Mouse (Mus musculus) embryonic facial prominence, embryonic 10.5 days (tissue): ENCODE data around the gene Rpap2. TPM values are rescaled to one million over a fixed set of nuclear protein-coding genes. Genes with fewer than 3 reads are reported as not detected.
A peak's percentile ranks its signal among the peaks of the same experiment; 100 is the strongest.

Source experiments
- DNase-seq: peaks from one replicate; pipeline ENCODE4 v3.0.0-alpha.2; 2017; ENCODE audit warnings: low spot score
- H3K27ac ChIP-seq: fragments of 300-500 bp; sonication (generic); replicated peaks from 2 replicates; pipeline ENCODE4 v1.5.1; 2016; ENCODE audit warnings: mild to moderate bottlenecking
- H3K27me3 ChIP-seq: fragments of 300-500 bp; sonication (generic); replicated peaks from 2 replicates; pipeline ENCODE4 v1.6.1; 2016; ENCODE audit warnings: low read depth, mild to moderate bottlenecking; ENCODE audit not compliant: poor library complexity, severe bottlenecking
- H3K36me3 ChIP-seq: fragments of 300-500 bp; sonication (generic); replicated peaks from 2 replicates; pipeline ENCODE4 v1.6.1; 2016; ENCODE audit warnings: mild to moderate bottlenecking, moderate library complexity
- H3K4me1 ChIP-seq: fragments of 300-500 bp; sonication (generic); 2 replicates; pipeline ENCODE4 v1.6.1; 2016
- H3K4me3 ChIP-seq: fragments of 300-500 bp; sonication (generic); 2 replicates; pipeline ENCODE4 v1.5.1; 2016; ENCODE audit warnings: mild to moderate bottlenecking, moderate library complexity
- H3K9me3 ChIP-seq: fragments of 300-500 bp; sonication (generic); 2 replicates; pipeline ENCODE4 v1.6.1; 2016; ENCODE audit warnings: mild to moderate bottlenecking
- WGBS: fragments of 180-500 bp; shearing (Covaris S2); methylation state at CpG from one replicate; pipeline ENCODE4 v1.1.7; 2016; 5-methylcytosine and 5-hydroxymethylcytosine counted together
- polyA plus RNA-seq: library from polyadenylated mRNA; unstranded; fragments of >200 nt; fragmentation: Nextera tagmentation; extraction: Ambion mirVana; gene quantifications from 2 replicates; pipeline ENCODE4 v1.2.1, GENCODE M21; 2016

Rpap2 gene
- polyA plus RNA-seq, 1 experiment from 2014 or later, result 21.8 TPM

DNA sequence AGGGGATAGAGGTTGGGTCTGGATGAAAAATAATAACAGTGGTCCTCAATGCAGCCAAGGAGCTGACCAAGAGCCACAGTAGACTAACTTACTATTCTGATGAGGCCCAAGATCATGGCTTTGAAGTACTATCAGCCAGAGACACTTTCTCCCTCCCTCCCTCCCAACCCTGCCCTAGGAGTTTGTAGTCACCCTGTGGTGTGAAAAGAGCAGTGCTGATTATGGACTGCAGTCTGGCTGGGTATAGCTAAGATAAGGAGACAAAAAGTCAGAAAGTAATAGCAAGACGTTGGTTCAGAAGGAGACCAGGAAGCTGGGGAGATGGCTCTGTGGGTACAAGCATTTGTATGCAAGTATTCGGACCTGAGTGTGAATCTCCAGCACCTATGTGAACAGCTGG lies 47.4 kb downstream of the Rpap2 start:
- 92% methylated on average over 2 of the region's 2 CpGs for WGBS

DNA sequence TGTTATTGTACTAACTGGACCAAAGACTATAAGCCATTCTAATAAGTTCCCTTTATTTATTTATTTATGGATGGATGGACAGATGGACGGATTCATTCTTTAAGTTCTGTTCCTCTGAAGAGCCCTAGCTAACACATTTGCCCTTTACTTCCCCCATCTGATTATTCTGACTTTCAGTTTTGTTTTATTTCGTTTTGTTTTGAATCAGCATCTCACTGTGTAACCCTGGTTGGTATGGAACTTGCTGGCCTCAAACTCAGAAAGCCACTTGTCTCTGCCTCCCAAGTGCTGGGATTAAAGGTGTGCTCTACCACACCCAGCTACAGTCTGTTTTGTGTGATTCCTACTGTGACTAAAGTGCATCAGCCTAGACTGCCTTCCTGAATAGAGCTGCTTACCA lies 48.8 kb downstream of the Rpap2 start:
- Histone ChIP-seq H3K27ac (no peak overlapping the region), H3K4me3 (no peak overlapping the region), H3K36me3 (peaks cover 21% of the 10 kb centered on the region), H3K4me1 (no peaks in the 10 kb centered on the region), H3K27me3 (no peaks in the 10 kb centered on the region), H3K9me3 (no peaks in the 10 kb centered on the region)
- 92% methylated on average over 2 of the region's 2 CpGs for WGBS
- DNase-seq, result no peak

More for the DNA sequence above, 47.4 kb downstream of the Rpap2 start:
- no peaks in the 10 kb centered on the region for H3K4me1 ChIP-seq
- H3K27me3 ChIP-seq, result no peaks in the 10 kb centered on the region
- no peaks in the 10 kb centered on the region for H3K9me3 ChIP-seq
- no peak overlapping the region for H3K4me3 ChIP-seq
- no peak for DNase-seq
- no peak overlapping the region for H3K27ac ChIP-seq
- peaks cover 23% of the 10 kb centered on the region for H3K36me3 ChIP-seq

DNA sequence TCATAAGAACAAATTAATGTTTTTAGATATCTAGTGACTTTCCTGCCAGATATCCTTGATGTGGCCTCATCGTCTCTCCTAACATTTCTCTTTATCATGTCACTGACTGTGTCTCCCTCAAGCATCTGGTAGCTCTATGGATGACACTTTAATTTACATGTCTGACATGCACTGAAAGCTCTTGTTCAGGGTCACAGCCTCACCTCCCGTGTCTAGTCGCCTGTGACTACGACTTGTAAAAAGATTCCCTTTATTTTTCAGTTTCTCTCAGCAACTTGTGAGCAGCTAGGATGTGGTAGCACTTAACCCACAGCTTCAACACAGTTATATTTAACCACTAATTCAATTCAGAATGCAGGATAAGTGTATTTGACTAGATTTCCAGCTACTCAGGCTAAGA lies 50.4 kb downstream of the Rpap2 start:
- Histone ChIP-seq H3K27me3 (no peaks in the 10 kb centered on the region), H3K27ac (no peak overlapping the region), H3K4me3 (no peak overlapping the region), H3K9me3 (no peaks in the 10 kb centered on the region), H3K36me3 (peaks cover 13% of the 10 kb centered on the region), H3K4me1 (no peaks in the 10 kb centered on the region)
- no peak for DNase-seq
- 84% methylated on average over 4 of the region's 4 CpGs for WGBS

DNA sequence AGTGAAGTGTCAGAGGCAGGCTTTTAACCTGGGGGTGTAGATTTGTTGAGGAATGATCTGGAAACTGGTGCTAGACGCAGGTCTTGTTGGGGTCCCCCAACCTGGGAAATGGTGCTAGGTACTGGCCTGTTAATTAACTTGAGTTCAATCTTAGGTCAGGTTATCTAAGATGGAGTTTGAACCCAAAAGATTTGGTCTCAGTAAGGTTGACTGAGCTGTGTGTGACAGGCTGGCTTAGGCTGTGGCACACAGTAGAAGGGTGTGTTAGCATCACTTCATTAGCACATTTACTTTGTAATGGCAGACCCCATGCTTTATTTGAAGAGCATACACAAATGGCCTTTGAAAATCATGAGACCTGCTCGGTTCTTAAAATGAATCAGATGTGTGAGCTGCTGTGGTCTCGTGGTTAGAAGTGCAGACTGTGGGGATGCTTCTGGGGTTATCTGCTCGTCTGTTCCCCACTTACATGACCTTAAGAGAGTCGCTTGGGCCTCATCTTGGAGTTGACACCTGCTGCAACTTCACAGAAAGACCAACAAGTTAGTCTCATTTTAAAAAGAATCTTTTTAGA lies 51.5 kb downstream of the Rpap2 start:
- WGBS, result 83% methylated on average over 5 of the region's 5 CpGs

DNA sequence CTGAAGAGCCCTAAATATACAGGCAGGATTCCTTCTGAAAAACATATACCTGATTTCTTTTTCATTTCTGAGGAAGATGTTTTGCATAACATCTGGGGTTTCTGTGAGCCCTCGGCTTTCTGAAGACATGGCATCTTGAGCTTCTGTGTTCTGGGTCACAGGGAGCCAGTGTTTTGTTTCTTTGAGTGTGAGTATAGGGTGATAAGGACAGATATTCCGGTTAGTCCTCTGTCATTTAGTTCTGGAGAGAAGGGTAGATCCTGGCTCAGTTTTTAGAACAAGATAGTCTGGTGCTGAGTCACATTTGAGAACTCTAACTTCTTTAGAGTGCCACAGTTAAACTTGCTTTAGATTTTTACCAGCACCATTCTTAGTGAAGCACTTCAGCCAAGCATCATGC lies 52.5 kb downstream of the Rpap2 start:
- H3K27ac ChIP-seq, result no peak overlapping the region
- H3K4me3 ChIP-seq, result no peak overlapping the region
- no peaks in the 10 kb centered on the region for H3K27me3 ChIP-seq
- WGBS, result 85% methylated on average over 2 of the region's 2 CpGs
- 0 out of 2 replicates have a peak, but pooled peaks cover 9% of the 10 kb centered on the region for H3K36me3 ChIP-seq
- H3K4me1 ChIP-seq, result no peaks in the 10 kb centered on the region
- H3K9me3 ChIP-seq, result no peaks in the 10 kb centered on the region
- DNase-seq, result no peak

More for the DNA sequence above, 51.5 kb downstream of the Rpap2 start:
- H3K4me1 ChIP-seq, result no peaks in the 10 kb centered on the region
- H3K27ac ChIP-seq, result no peak overlapping the region
- H3K4me3 ChIP-seq, result no peak overlapping the region
- H3K36me3 ChIP-seq, result 0 out of 2 replicates have a peak, but pooled peaks cover 11% of the 10 kb centered on the region
- no peak for DNase-seq
- H3K27me3 ChIP-seq, result no peaks in the 10 kb centered on the region
- no peaks in the 10 kb centered on the region for H3K9me3 ChIP-seq

DNA sequence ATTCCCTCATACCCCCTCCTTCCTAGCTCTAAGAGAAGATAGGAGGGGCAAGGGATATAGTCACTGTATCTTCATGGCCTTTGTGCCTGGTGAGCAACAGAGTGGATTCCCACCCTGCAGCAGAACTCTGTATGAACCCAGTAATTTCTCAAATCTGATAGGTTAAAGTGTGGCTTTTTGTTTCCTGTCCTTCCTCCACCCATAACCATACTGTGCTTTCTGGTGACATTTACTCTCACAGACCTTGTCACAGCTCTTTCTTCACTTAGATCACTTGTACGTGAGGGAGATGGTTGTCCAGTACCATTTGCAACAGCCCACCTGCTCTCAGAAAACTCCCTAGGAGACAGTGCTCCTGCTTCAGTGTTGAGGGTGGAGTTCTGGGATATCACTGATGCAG lies 53.3 kb downstream of the Rpap2 start:
- Histone ChIP-seq H3K4me1 (no peaks in the 10 kb centered on the region), H3K27ac (no peak overlapping the region), H3K36me3 (0 out of 2 replicates have a peak, but pooled peaks cover 5% of the 10 kb centered on the region), H3K9me3 (no peaks in the 10 kb centered on the region), H3K4me3 (no peak overlapping the region), H3K27me3 (no peaks in the 10 kb centered on the region)
- 92% methylated on average over 1 of the region's 1 CpGs for WGBS
- DNase-seq, result no peak

DNA sequence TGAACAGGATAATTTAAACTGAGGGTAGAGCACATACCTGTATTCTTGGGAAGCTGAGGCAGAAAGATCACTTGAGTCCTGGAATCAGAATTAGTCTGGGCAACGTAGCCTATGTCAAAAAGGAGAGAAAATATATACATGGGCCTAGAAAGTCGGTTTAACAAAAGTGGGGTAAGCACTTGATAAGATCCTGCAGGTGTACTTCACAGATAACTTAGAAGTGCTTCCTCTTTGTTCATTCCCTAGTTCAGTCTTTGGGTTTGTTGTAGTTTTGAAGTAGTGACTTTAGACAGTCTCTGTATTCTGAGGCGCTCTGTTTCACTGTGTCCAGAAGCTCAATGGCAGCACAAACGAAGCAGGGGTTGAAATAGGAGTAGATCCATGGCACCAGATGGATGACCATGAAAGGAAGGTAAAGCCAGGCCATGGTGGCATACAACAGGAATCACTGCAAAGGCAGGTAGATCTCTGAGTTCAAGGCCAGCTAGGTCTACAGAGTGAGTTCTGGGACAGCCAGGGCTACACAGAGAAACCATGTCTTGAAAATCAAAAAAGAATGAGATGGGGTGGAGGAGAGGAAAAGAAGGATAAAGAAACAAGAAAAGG lies 55.0 kb downstream of the Rpap2 start:
- no peak for DNase-seq
- WGBS, result 92% methylated on average over 4 of the region's 4 CpGs
- H3K27ac ChIP-seq, result no peak overlapping the region
- no peaks in the 10 kb centered on the region for H3K27me3 ChIP-seq
- no peaks in the 10 kb centered on the region for H3K4me1 ChIP-seq
- no peak overlapping the region for H3K4me3 ChIP-seq
- no peaks in the 10 kb centered on the region for H3K9me3 ChIP-seq
- H3K36me3 ChIP-seq, result 0 out of 2 replicates have a peak, but pooled peaks cover 8% of the 10 kb centered on the region

DNA sequence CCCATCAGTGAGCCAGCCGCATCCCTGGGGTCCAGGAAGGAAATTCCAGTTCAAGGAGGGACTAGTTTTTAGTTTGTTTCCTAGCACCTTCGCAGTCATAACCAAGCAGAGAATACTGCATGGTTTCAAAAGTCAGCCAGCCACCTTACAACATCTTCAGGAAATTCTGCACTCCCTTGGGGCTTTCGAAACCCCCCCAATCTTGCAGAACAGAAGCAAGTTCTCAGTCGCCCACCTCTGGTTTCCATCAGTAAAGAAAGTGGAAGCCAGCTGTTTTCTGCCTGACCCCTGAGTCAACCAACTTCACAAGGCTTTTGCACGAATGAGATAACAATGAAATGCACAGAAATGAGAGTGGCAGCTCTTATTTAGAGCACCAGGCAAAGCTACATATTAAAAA lies 81.2 kb downstream of the Rpap2 start:
- no peak for DNase-seq
- 69% methylated on average over 5 of the region's 5 CpGs for WGBS
- H3K4me1 ChIP-seq, result 0 out of 2 replicates have a peak, but pooled peaks cover 4% of the 10 kb centered on the region

DNA sequence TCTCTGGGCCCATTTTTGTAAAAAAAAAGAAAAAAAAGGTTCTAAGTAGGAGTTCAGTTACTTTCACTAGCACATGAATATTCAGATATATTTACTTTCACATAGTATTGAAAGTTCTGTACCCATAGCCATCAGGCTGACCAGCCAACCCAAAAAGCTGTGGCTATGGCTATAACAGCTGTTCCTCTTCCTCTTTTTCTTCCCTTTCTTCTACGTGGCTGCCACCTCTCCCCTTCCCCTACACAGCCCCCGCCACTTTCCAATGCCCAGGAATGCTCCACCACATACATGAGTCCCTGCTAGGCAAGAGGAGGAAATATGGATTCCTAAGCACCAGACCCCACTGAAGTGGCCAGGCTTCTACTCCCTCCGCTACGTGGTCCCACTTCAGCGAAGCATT lies 84.1 kb downstream of the Rpap2 start:
- Histone ChIP-seq H3K9me3 (no peaks in the 10 kb centered on the region), H3K27ac (no peak overlapping the region), H3K4me3 (no peak overlapping the region), H3K36me3 (no peaks in the 10 kb centered on the region), H3K27me3 (0 out of 2 replicates have a peak, but pooled peaks cover under 1% of the 10 kb centered on the region), H3K4me1 (0 out of 2 replicates have a peak, but pooled peaks cover 4% of the 10 kb centered on the region)
- DNase-seq, result no peak
- 81% methylated on average over 5 of the region's 5 CpGs for WGBS

More for the DNA sequence above, 81.2 kb downstream of the Rpap2 start:
- no peak overlapping the region for H3K4me3 ChIP-seq
- no peaks in the 10 kb centered on the region for H3K9me3 ChIP-seq
- no peaks in the 10 kb centered on the region for H3K27me3 ChIP-seq
- H3K36me3 ChIP-seq, result no peaks in the 10 kb centered on the region
- H3K27ac ChIP-seq, result no peak overlapping the region

DNA sequence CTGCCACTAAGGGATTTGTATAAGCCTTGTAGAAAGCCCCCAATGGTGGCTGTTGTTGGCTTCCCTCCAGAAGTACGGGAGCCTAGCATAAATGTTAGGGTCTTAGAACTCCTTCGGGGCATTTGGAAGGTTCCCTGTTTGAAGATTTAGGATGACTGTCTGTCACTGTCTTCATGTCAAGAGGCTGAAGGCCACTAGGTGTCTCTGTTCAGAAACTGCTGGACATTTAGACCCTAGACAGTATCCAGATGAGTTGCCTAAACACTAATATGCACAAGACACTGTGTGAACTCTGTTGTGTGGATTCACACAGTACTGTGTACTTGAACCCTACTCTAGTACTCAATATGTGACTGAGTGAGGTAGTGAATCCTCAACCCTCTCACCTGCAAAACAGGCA lies 87.2 kb downstream of the Rpap2 start:
- WGBS, result 82% methylated on average over 2 of the region's 2 CpGs
- no peak for DNase-seq
- peaks cover 12% of the 10 kb centered on the region for H3K4me1 ChIP-seq

DNA sequence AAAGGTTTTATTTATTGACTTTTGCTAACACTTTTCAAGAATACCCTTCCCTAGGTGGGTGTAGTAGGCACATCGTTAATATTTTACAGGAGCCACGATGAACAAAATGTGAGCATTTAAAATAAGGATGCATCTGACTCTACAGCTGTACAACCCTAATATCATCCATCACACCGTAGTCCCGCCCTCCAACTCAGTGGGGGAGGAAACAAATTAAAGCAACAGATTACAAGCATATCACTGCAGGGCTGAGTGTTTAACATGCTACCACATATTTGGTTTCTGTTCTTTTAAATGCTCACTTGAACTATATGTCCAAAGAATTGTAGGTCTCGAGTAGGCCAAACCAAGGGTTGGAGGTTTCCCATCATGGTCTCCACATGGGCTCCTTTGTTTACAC lies 90.0 kb downstream of the Rpap2 start:
- Histone ChIP-seq H3K4me3 (no peak overlapping the region), H3K27ac (no peak overlapping the region), H3K4me1 (peaks cover 12% of the 10 kb centered on the region), H3K9me3 (no peaks in the 10 kb centered on the region), H3K36me3 (no peaks in the 10 kb centered on the region), H3K27me3 (peaks cover 42% of the 10 kb centered on the region)
- 95% methylated on average over 5 of the region's 5 CpGs for WGBS
- no peak for DNase-seq

More for the DNA sequence above, 87.2 kb downstream of the Rpap2 start:
- no peak overlapping the region for H3K27ac ChIP-seq
- no peak overlapping the region for H3K4me3 ChIP-seq
- peaks cover 23% of the 10 kb centered on the region for H3K27me3 ChIP-seq
- H3K9me3 ChIP-seq, result no peaks in the 10 kb centered on the region
- H3K36me3 ChIP-seq, result no peaks in the 10 kb centered on the region

DNA sequence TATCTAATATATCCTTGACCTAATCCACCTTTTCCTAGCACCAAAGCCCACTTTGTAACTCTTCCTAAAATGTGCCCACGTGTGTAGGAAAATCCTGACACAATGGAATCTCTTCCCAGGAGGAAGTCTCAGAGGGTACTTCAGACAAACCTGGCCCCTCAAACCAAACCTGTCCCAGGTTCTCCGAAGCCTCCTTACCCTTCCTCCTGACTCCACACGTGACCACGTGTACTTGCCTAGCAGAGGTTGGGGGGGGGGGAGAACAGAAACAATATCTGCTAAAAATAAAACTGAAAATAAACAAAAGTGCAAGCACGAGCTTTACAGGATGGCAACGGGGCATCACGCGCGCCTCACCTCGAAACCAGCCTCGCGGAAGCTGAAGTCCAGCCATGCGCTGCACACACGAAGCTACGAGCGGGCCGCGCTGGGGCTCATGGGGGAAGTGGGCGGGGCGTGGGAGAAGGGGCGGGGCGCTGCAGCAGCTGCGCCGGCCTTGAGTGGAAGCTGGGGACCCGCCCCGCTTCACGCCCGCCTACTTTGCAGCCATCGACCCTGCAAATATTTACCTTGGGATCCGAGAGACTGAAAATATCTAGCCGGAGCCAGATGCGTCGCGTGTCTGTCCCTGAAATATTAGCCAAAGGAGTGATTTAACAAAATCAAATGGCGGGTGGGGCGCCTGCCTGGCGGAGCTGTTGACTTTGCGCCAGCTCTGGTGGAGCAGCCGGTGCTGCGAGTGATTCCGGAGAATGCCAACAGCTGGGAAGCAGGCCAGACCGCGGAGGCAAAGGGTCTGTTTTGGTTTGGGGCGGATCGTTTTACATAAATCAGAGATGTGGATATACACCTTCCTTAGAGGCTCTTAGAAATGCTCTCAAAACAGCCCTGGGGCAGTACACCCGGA lies 90.7 kb downstream of the Rpap2 start:
- Histone ChIP-seq H3K9me3 (no peaks in the 10 kb centered on the region), H3K4me3 (peak overlapping the region; percentile 63), H3K27me3 (peaks cover 42% of the 10 kb centered on the region), H3K4me1 (peaks cover 12% of the 10 kb centered on the region), H3K27ac (0 out of 2 replicates have a peak overlapping the region, but pooled peaks have one; percentile 7), H3K36me3 (no peaks in the 10 kb centered on the region)
- DNase-seq, result peak; percentile 90
- 19% methylated on average over 46 of the region's 46 CpGs for WGBS
